Mouse (Mus musculus) liver, embryonic 16.5 days (tissue): Measurements from ENCODE around the gene Unc80. TPM values are rescaled to one million over a fixed set of nuclear protein-coding genes. Genes with fewer than 3 reads are reported as not detected.

Experiments used
- ATAC-seq: fragments of 200-750 bp; cut with Nextera tagmentation; 2 replicates; pipeline ENCODE4 v1.8.0; 2017; ENCODE audit warnings: low read depth, mild to moderate bottlenecking, moderate number of reproducible peaks, moderate library complexity
- H3K27ac ChIP-seq: fragments of 300-500 bp; sonication (generic); 2 replicates; pipeline ENCODE4 v1.5.1; 2014; ENCODE audit warnings: mild to moderate bottlenecking, low read length
- H3K27me3 ChIP-seq: fragments of 300-500 bp; sonication (generic); 2 replicates; pipeline ENCODE4 v1.6.1; 2014; ENCODE audit warnings: low read depth, low read length, mixed read lengths; ENCODE audit not compliant: control insufficient read depth, insufficient read depth
- H3K36me3 ChIP-seq: fragments of 300-500 bp; sonication (generic); 2 replicates; pipeline ENCODE4 v1.6.1; 2014; ENCODE audit warnings: mild to moderate bottlenecking; ENCODE audit not compliant: control insufficient read depth, insufficient read depth
- H3K4me1 ChIP-seq: fragments of 300-500 bp; sonication (generic); 2 replicates; pipeline ENCODE4 v1.6.1; 2014; ENCODE audit warnings: low read depth, low read length, mixed read lengths; ENCODE audit not compliant: control insufficient read depth
- H3K4me2 ChIP-seq: fragments of 300-500 bp; sonication (generic); 2 replicates; pipeline ENCODE4 v1.6.1; 2014; ENCODE audit warnings: low read depth, low read length, mixed read lengths
- H3K4me3 ChIP-seq: fragments of 300-500 bp; sonication (generic); 2 replicates; pipeline ENCODE4 v1.5.1; 2014; ENCODE audit warnings: low read depth, mild to moderate bottlenecking, low read length
- H3K9ac ChIP-seq: fragments of 300-500 bp; sonication (generic); 2 replicates; pipeline ENCODE4 v1.6.1; 2014; ENCODE audit warnings: low read depth, low read length
- H3K9me3 ChIP-seq: fragments of 300-500 bp; sonication (generic); replicated peaks from 2 replicates; pipeline ENCODE4 v1.6.1; 2016; ENCODE audit warnings: low read length; ENCODE audit not compliant: control insufficient read depth
- WGBS: fragments of 180-500 bp; shearing (Covaris S2); extraction: QIAGEN DNeasy Blood & Tissue Kit; methylation state at CpG from one replicate; pipeline ENCODE4 v1.1.7; 2014; ENCODE audit not compliant: insufficient replicate concordance; 5-methylcytosine and 5-hydroxymethylcytosine counted together
- polyA plus RNA-seq: library from polyadenylated mRNA; unstranded; fragments of >200 nt; fragmentation: Nextera tagmentation; extraction: Ambion mirVana; gene quantifications from 2 replicates; pipeline ENCODE4 v1.2.1, GENCODE M21; 2015

The Unc80 gene
- polyA plus RNA-seq, 1 experiment from 2014 or later: not detected

DNA sequence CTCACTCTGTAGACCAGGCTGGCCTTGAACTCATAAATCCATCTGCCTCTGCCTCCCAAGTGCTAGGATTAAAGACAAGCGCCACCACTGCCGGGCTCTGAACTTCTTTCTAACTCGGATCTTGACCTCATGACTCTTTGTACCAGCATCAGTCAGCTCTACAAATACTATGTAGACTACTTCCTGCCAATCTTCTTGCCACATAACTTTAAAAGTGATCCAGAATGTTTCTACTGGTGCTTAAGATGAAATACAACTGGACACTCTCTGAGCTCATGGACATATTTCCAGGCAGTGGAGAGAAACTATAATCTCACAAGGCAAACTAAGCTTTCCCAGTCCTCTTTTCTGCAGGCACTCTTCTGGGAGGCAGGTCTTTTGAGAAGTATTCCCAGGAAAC lies 8.8 kb upstream of the Unc80 start:
- Histone ChIP-seq H3K27me3 (no peaks in the 10 kb centered on the region), H3K27ac (no peak overlapping the region), H3K9me3 (no peaks in the 10 kb centered on the region), H3K4me3 (no peak overlapping the region), H3K4me2 (no peak overlapping the region), H3K9ac (no peak overlapping the region), H3K4me1 (no peaks in the 10 kb centered on the region), H3K36me3 (no peaks in the 10 kb centered on the region)
- WGBS: 60% methylated on average over 3 of the region's 3 CpGs
- ATAC-seq: no peak

- no peak overlapping the region for H3K4me2 ChIP-seq
- no peaks in the 10 kb centered on the region for H3K4me1 ChIP-seq
- no peak for ATAC-seq
- H3K27me3 ChIP-seq: no peaks in the 10 kb centered on the region
- H3K9me3 ChIP-seq: no peaks in the 10 kb centered on the region
- WGBS: 63% methylated on average over 4 of the region's 4 CpGs
- no peaks in the 10 kb centered on the region for H3K36me3 ChIP-seq
- H3K27ac ChIP-seq: no peak overlapping the region
- no peak overlapping the region for H3K9ac ChIP-seq
- no peak overlapping the region for H3K4me3 ChIP-seq
These were observed 7.3 kb upstream of the Unc80 start for GRCm38 (mm10) chr1:66460850-66461249.

GRCm38 (mm10) chr1:66468704-66469020 lies 495 bp downstream of the Unc80 start:
- Histone ChIP-seq H3K36me3 (no peaks in the 10 kb centered on the region), H3K9ac (no peak overlapping the region), H3K27ac (no peak overlapping the region), H3K4me1 (no peaks in the 10 kb centered on the region), H3K4me3 (no peak overlapping the region), H3K27me3 (peaks cover 17% of the 10 kb centered on the region), H3K9me3 (no peaks in the 10 kb centered on the region), H3K4me2 (no peak overlapping the region)
- WGBS: 22% methylated on average over 3 of the region's 3 CpGs
- no peak for ATAC-seq

GRCm38 (mm10) chr1:66482751-66483150 lies 14.6 kb downstream of the Unc80 start:
- H3K4me2 ChIP-seq: no peak overlapping the region
- WGBS: 71% methylated on average over 3 of the region's 3 CpGs
- no peaks in the 10 kb centered on the region for H3K4me1 ChIP-seq

DNA sequence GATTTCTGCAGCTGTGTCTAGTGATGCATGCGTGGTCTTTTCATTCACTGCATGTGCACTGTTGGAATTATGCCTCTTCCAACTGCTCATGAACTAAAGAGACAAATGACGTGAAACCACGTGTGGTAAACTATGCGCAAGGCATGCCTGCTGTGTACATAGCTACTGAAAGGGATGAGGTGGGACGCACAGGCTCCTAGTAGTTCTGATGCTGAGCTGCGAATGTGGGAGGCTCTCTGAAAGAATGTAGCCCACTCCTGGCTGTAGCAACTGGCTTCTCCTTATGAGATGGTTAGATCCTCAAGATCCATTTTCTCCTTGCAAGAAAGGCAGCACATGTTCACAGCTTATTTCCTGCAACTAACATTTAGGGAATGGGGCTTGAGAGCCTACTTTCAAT lies 24.9 kb downstream of the Unc80 start:
- Histone ChIP-seq H3K4me2 (no peak overlapping the region), H3K27ac (no peak overlapping the region), H3K9ac (no peak overlapping the region), H3K4me1 (no peaks in the 10 kb centered on the region), H3K27me3 (no peaks in the 10 kb centered on the region), H3K4me3 (no peak overlapping the region), H3K36me3 (no peaks in the 10 kb centered on the region), H3K9me3 (no peaks in the 10 kb centered on the region)
- ATAC-seq: no peak
- 65% methylated on average over 6 of the region's 6 CpGs for WGBS

More at GRCm38 (mm10) chr1:66482751-66483150, 14.6 kb downstream of the Unc80 start:
- ATAC-seq: no peak
- Histone ChIP-seq H3K9me3 (no peaks in the 10 kb centered on the region), H3K27me3 (no peaks in the 10 kb centered on the region), H3K36me3 (no peaks in the 10 kb centered on the region), H3K4me3 (no peak overlapping the region), H3K27ac (no peak overlapping the region), H3K9ac (no peak overlapping the region)

DNA sequence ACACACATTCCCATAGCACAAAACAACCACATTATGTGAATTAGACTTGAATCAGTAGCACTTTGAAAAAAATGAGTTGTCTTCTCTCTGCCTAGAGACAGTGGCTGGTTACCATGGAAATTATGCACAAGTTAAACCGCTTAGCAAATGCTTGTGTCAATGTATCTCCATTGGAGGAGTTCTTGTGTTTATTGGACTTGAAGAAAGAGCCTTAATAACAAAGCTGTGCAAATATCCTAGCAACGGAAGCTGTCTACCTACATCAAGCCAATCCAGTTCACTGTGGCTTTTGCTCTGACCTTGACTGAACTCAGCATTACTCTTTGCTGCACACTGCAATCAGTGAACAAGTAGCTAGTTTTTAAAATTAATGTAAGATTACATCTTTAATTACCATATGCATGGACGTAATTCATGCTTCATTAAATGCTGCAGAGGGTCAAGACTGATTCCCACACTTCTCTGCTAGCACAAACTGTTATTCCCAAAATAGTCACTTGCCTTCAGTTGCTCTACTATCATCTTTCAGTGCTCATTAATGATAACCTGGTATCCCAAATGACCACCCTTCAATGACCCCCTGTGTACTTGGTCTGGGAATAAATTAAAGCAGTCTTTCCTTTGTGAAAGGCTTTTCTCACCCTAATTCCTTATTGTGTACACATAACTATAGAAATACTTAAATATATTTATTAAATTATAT lies 27.3 kb downstream of the Unc80 start:
- 57% methylated on average over 3 of the region's 3 CpGs for WGBS

GRCm38 (mm10) chr1:66550812-66551211 lies 82.6 kb downstream of the Unc80 start:
- no peaks in the 10 kb centered on the region for H3K36me3 ChIP-seq
- 44% methylated on average over 3 of the region's 3 CpGs for WGBS
- ATAC-seq: no peak

More for the DNA sequence above, 27.3 kb downstream of the Unc80 start:
- Histone ChIP-seq H3K27me3 (no peaks in the 10 kb centered on the region), H3K4me2 (no peak overlapping the region), H3K4me1 (no peaks in the 10 kb centered on the region), H3K36me3 (no peaks in the 10 kb centered on the region), H3K9me3 (no peaks in the 10 kb centered on the region), H3K4me3 (no peak overlapping the region), H3K27ac (no peak overlapping the region), H3K9ac (no peak overlapping the region)
- no peak for ATAC-seq

DNA sequence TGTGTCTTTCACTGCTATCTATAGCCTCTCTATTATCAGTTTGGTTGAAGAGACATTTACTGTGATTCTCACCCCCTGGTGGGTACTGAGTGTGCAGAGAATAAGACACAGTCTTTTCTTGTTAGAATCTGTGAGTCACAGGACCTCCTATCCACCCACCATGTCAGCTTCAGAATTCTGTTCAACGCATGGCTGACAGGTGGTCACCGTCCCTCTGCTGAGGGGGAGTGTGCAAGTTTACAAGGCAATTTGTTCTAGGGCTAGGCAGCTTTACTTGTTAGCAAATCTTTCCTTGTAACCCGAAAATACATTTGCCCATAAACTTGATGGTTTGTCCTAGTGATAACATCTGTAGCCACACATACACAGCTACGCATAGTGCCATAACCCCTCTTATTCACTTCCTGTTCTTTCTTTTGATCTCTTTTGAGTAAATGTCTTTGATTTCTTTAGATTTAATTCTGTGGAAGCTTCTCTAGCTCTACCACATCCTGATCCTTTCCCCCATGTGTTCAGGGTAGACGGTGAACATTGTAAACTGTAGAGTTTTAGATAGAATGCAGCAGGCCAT lies 84.3 kb downstream of the Unc80 start:
- no peak overlapping the region for H3K4me2 ChIP-seq
- ATAC-seq: no peak
- no peak overlapping the region for H3K4me3 ChIP-seq
- no peak overlapping the region for H3K27ac ChIP-seq
- WGBS: 62% methylated on average over 5 of the region's 5 CpGs
- no peaks in the 10 kb centered on the region for H3K36me3 ChIP-seq
- H3K9me3 ChIP-seq: no peaks in the 10 kb centered on the region
- H3K9ac ChIP-seq: no peak overlapping the region
- H3K4me1 ChIP-seq: no peaks in the 10 kb centered on the region
- no peaks in the 10 kb centered on the region for H3K27me3 ChIP-seq

More at GRCm38 (mm10) chr1:66550812-66551211, 82.6 kb downstream of the Unc80 start:
- H3K4me1 ChIP-seq: no peaks in the 10 kb centered on the region
- H3K4me2 ChIP-seq: no peak overlapping the region
- H3K9ac ChIP-seq: no peak overlapping the region
- no peak overlapping the region for H3K27ac ChIP-seq
- no peak overlapping the region for H3K4me3 ChIP-seq
- H3K27me3 ChIP-seq: no peaks in the 10 kb centered on the region
- no peaks in the 10 kb centered on the region for H3K9me3 ChIP-seq

DNA sequence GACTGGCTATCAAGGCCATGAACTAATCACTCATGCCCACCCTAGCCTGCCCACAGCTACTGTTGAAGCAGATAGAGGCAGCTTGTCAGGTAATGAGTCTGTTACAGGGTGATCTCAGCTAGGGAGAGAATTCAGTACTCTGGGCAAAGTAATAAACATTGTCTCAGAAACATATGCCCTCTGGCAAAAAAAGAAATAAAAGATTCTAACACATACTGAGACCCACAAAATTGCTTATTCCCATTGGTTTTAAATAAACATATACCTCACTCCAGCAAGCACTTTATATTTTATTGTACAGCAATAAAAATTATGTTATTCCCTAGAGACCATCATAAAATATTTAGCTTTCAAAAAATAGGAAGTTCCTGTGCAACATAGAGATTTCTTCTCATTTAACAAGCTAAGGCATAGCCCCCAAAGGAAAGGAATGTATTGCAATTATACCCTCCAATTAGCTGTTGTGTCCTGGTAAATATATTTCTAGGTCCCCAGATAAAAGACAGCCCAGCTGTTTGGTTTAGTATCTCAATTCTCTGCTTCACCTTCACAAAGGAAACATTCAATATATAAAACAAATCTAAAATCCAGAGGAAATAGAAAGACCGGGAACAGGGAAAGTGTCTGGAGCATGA lies 93.6 kb downstream of the Unc80 start:
- no peak overlapping the region for H3K4me2 ChIP-seq
- H3K27ac ChIP-seq: no peak overlapping the region
- no peak overlapping the region for H3K4me3 ChIP-seq
- ATAC-seq: no peak
- H3K27me3 ChIP-seq: no peaks in the 10 kb centered on the region
- no peaks in the 10 kb centered on the region for H3K4me1 ChIP-seq
- H3K36me3 ChIP-seq: no peaks in the 10 kb centered on the region
- WGBS: 68% methylated on average over 1 of the region's 1 CpGs
- no peaks in the 10 kb centered on the region for H3K9me3 ChIP-seq
- H3K9ac ChIP-seq: no peak overlapping the region
